Mouse (Mus musculus): Measurements from ENCODE around the gene Arid5a. TPM values are rescaled to one million over a fixed set of nuclear protein-coding genes. Genes with fewer than 3 reads are reported as not detected.

Arid5a gene
- polyA plus RNA-seq, 1 experiment from 2014 or later: 4.9 TPM

DNA sequence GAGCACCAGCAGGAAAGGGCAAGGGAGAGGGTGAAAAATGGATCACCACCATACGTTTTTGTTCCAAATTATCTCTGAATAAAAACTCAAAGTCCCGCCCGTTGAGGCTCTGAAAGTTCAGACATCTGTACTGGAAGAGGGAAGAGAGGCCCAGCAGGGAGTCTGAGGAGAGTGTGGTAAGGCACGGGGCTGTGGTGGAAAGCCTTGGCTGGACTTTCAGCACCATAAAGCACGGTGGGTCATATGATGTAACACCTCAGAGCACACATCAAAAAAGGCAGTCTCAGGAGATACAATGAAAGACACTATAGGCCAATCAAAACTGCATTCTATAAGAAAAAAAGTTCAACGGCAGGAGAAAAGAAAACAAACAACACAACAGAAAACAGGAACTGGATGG is 24.2 kb downstream of the Arid5a start:
- Histone ChIP-seq H3K9me3 (replicated peaks; ENCODE audit: control insufficient read depth, low read length) (no peaks in the 10 kb centered on the region), H3K27me3 (ENCODE audit: control insufficient read depth, insufficient read depth, low read depth, low read length) (no peaks in the 10 kb centered on the region), H3K27ac (ENCODE audit: low read length) (no peak overlapping the region), H3K4me2 (ENCODE audit: low read depth, low read length) (no peak overlapping the region), H3K36me3 (ENCODE audit: control insufficient read depth, insufficient read depth) (peaks cover 11% of the 10 kb centered on the region), H3K9ac (ENCODE audit: low read depth, low read length) (no peak overlapping the region), H3K4me1 (ENCODE audit: control insufficient read depth, low read depth, low read length) (no peaks in the 10 kb centered on the region; the same call in 1 of the 2 replicates), H3K4me3 (ENCODE audit: low read depth, low read length) (no peak overlapping the region)
- 56% methylated on average over 6 of the region's 6 CpGs for WGBS (ENCODE audit: insufficient replicate concordance)
- ATAC-seq (ENCODE audit: low read depth): no peak

DNA sequence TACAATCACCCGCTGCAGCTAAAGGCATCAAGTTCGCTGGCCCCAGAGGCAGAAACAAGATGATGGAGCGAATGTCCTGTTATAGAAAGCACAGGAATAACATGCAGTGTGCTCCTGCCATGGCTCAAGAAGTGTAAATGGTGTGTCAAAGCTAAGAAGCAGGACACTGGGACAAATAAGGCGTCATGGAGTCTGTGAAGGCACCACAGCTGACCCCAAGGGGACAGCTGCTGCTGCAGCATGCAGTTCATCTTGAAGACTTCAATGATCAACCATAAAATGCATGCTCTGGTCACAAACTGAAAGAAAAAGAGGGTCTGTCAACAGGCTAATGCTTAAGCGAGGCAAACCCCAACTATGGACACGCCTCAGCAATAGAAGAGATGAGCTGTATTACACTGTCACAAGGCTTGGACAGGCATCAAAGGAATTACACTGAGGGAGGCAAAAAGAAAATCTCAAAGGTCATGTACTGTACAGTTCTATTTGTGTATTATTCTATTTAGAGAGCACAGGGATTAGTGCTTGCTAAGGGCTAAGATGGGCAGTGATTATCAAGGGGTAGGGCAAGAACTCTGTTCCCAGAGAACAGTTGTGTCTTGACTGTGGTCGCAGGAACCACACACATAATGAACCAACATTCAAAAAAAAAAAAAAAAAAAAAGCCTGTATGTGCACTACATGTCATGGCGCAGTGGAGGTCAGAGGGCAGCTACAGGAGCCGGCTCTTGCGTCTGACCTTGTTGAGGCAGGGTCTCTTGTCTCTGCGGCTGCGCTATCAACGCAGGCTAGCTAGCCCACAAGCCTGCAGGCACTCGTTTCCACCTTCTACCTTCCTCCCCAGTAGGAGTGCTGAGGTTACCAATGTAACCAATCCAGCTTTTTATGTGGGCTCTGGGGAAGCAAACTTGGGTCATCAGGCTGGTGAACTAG is 25.7 kb downstream of the Arid5a start:
- WGBS (ENCODE audit: insufficient replicate concordance): 72% methylated on average over 14 of the region's 14 CpGs
- H3K9ac ChIP-seq (ENCODE audit: low read depth, low read length): no peak overlapping the region
- H3K4me1 ChIP-seq (ENCODE audit: control insufficient read depth, low read depth, low read length): no peaks in the 10 kb centered on the region; the same call in 1 of the 2 replicates
- no peak overlapping the region for H3K27ac ChIP-seq (ENCODE audit: low read length)
- H3K4me3 ChIP-seq (ENCODE audit: low read depth, low read length): no peak overlapping the region
- ATAC-seq (ENCODE audit: low read depth): peak; percentile 73
- H3K27me3 ChIP-seq (ENCODE audit: control insufficient read depth, insufficient read depth, low read depth, low read length): no peaks in the 10 kb centered on the region
- H3K4me2 ChIP-seq (ENCODE audit: low read depth, low read length): no peak overlapping the region
- peaks cover 24% of the 10 kb centered on the region for H3K36me3 ChIP-seq (ENCODE audit: control insufficient read depth, insufficient read depth)
- no peaks in the 10 kb centered on the region for H3K9me3 ChIP-seq (replicated peaks; ENCODE audit: control insufficient read depth, low read length)

DNA sequence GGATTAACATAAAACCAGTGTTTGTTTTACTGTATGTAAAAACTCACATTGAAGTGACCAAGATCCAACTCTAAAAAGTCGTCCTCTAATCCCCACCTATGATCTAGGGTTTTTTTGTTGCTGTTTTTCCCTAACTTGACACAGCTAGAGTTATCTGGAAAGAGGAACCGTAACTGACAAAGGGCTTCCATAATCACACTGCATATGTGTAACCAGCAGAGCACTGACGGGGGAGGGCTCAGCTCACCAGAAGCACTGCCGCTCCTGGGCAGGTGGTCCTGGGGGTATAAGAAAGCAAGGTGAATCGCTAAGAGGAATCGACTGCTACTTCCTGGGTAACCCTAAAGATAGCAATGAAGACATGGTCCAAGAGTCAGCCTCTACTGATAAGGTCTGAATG is 35.0 kb downstream of the Arid5a start:
- Histone ChIP-seq H3K9ac (ENCODE audit: low read depth, low read length) (no peak overlapping the region), H3K27ac (ENCODE audit: low read length) (no peak overlapping the region), H3K4me2 (ENCODE audit: low read depth, low read length) (no peak overlapping the region), H3K9me3 (replicated peaks; ENCODE audit: control insufficient read depth, low read length) (no peaks in the 10 kb centered on the region), H3K27me3 (ENCODE audit: control insufficient read depth, insufficient read depth, low read depth, low read length) (no peaks in the 10 kb centered on the region), H3K4me1 (ENCODE audit: control insufficient read depth, low read depth, low read length) (no peaks in the 10 kb centered on the region), H3K36me3 (ENCODE audit: control insufficient read depth, insufficient read depth) (peaks cover 62% of the 10 kb centered on the region), H3K4me3 (ENCODE audit: low read depth, low read length) (no peak overlapping the region)
- ATAC-seq (ENCODE audit: low read depth): no peak
- WGBS (ENCODE audit: insufficient replicate concordance): 75% methylated on average over 6 of the region's 6 CpGs

DNA sequence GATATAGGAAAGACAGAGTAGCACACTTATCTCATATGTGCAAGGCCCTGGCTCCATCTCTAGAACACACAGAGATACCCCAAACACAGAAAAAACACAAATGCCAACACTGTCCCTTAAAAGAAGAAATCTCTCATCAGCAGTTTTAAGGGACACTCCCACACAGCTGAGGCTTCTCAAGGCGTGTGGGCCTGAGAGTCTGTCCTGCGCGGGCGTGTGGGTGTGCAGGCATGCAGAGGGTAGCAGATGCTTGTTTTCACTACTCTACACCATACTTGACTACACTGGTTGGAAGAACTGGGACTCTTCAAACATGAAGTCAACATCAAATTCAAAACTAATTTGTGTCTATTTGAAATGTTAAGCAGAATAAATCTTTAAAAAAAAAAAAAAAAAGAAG is 44.8 kb downstream of the Arid5a start:
- no peak for ATAC-seq (ENCODE audit: low read depth)
- no peak overlapping the region for H3K4me2 ChIP-seq (ENCODE audit: low read depth, low read length)
- no peaks in the 10 kb centered on the region for H3K27me3 ChIP-seq (ENCODE audit: control insufficient read depth, insufficient read depth, low read depth, low read length)
- no peak overlapping the region for H3K27ac ChIP-seq (ENCODE audit: low read length)
- peaks cover 54% of the 10 kb centered on the region for H3K36me3 ChIP-seq (ENCODE audit: control insufficient read depth, insufficient read depth)
- 68% methylated on average over 4 of the region's 4 CpGs for WGBS (ENCODE audit: insufficient replicate concordance)
- H3K4me3 ChIP-seq (ENCODE audit: low read depth, low read length): no peak overlapping the region
- no peaks in the 10 kb centered on the region for H3K9me3 ChIP-seq (replicated peaks; ENCODE audit: control insufficient read depth, low read length)
- no peak overlapping the region for H3K9ac ChIP-seq (ENCODE audit: low read depth, low read length)
- no peaks in the 10 kb centered on the region; the same call in 1 of the 2 replicates for H3K4me1 ChIP-seq (ENCODE audit: control insufficient read depth, low read depth, low read length)

DNA sequence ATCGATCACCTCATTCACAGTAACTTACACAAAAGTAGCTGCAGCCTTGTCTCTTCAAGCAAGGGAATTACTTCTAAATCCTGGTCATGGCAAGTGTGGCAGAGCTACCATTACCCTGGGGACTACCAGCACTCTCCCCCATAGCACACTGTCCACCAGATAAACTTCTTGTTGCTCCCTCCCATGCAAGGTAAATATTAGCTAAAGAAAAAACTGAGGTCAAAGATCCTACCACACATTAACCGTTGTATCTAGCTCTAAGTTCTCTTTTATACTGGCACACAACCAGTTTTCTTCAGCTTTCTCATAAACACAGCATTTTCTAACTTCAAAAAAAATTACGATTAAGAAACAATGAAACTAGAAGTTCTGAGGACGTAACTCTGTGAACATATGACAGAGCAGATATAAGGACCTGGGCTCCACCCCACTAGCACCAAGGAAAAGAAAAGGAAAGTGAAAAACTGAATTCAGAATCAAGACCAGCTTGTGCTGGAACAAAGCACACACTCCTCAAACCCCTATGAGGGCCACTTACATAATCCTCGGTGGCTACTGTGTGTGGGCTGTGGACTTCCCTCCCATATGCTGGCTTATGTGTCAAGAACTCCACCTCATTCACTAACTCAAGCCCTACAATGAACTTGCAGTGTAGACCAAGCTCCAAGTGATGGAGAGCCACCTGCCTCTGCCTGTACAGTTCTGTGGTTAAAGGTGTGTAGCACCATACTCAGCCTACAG is 49.6 kb downstream of the Arid5a start:
- ATAC-seq (ENCODE audit: low read depth): peak; percentile 88
- H3K27ac ChIP-seq (ENCODE audit: low read length): peak overlapping the region; percentile 64
- H3K9ac ChIP-seq (ENCODE audit: low read depth, low read length): no peak overlapping the region
- H3K27me3 ChIP-seq (ENCODE audit: control insufficient read depth, insufficient read depth, low read depth, low read length): no peaks in the 10 kb centered on the region
- no peaks in the 10 kb centered on the region for H3K9me3 ChIP-seq (replicated peaks; ENCODE audit: control insufficient read depth, low read length)
- WGBS (ENCODE audit: insufficient replicate concordance): 69% methylated on average over 5 of the region's 5 CpGs
- H3K36me3 ChIP-seq (ENCODE audit: control insufficient read depth, insufficient read depth): peaks cover 41% of the 10 kb centered on the region
- H3K4me3 ChIP-seq (ENCODE audit: low read depth, low read length): no peak overlapping the region
- peak overlapping the region; percentile 7; the same call in 1 of the 2 replicates for H3K4me2 ChIP-seq (ENCODE audit: low read depth, low read length)
- peaks cover 6% of the 10 kb centered on the region for H3K4me1 ChIP-seq (ENCODE audit: control insufficient read depth, low read depth, low read length)

DNA sequence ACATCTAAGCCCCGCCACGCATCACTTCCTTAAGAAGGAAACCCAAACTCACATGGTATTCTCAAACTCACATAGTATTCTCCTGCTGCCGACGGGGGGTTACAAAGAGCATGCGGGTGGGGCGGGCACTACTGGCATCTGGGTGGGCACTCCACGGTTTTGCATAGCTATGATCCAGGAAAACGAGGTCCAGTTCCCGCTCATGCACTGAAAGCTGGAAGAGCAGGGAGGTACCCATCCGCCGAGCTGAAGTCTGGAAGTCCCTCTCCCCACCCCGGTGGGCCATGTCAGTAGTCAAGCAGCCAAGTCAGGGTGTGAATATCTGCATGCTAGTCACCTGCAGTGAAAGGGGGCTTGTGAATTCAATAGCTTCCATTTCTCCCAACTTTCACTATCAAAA is 60.2 kb downstream of the Arid5a start:
- Histone ChIP-seq H3K36me3 (ENCODE audit: control insufficient read depth, insufficient read depth) (peaks cover 9% of the 10 kb centered on the region), H3K9me3 (replicated peaks; ENCODE audit: control insufficient read depth, low read length) (no peaks in the 10 kb centered on the region), H3K4me1 (ENCODE audit: control insufficient read depth, low read depth, low read length) (peaks cover 16% of the 10 kb centered on the region), H3K4me3 (ENCODE audit: low read depth, low read length) (peak overlapping the region; percentile 86), H3K9ac (ENCODE audit: low read depth, low read length) (peak overlapping the region; percentile 94), H3K27ac (ENCODE audit: low read length) (no peak overlapping the region), H3K4me2 (ENCODE audit: low read depth, low read length) (peak overlapping the region; percentile 81), H3K27me3 (ENCODE audit: control insufficient read depth, insufficient read depth, low read depth, low read length) (no peaks in the 10 kb centered on the region)
- WGBS (ENCODE audit: insufficient replicate concordance): 56% methylated on average over 12 of the region's 12 CpGs
- ATAC-seq (ENCODE audit: low read depth): no peak

DNA sequence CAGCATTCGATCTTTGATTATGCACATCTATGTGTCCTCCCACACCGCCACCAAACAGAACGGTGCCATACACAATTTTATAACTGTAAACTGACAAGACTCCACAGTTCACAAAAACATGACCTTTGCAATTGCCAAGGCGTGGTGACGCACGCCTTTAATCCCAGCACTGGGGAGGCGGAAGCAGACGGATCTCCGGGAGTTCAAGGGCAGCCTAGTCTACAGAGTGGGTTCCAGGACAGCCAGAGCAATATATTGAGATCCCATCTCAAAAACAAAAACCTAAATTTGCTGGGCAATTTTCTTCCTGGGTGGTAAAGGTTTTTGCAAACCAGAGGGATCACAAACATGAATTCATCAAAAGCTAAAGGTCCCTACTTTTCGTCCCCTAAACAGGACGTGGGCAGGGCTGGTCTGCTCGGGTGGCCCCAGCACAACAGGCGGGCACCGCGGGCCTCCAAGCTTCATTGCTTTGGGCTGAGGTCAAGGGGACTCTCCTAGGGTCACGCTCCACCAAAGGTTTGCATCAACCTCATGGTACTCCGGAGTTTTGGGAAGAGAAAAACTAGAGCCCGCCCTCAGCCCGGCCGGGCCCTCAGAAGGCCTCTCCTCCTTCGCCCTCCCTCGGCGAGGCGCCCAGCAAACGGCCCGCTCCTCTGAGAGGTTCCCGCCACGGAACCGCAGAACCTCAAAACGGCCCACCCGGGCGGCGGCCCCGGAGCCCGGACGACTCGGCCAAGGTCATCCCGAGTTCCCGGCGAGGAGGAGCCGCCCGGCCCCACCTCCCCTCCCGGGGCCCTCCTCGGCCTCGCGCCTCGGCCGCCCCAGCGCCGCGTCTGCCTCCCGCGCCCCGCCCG is 60.8 kb downstream of the Arid5a start:
- ATAC-seq (ENCODE audit: low read depth): peak; percentile 85
- WGBS (ENCODE audit: insufficient replicate concordance): 3% methylated on average over 54 of the region's 55 CpGs
- H3K4me1 ChIP-seq (ENCODE audit: control insufficient read depth, low read depth, low read length): peaks cover 16% of the 10 kb centered on the region
- peaks cover 9% of the 10 kb centered on the region for H3K36me3 ChIP-seq (ENCODE audit: control insufficient read depth, insufficient read depth)
- H3K4me3 ChIP-seq (ENCODE audit: low read depth, low read length): peak overlapping the region; percentile 86
- H3K27me3 ChIP-seq (ENCODE audit: control insufficient read depth, insufficient read depth, low read depth, low read length): no peaks in the 10 kb centered on the region
- H3K27ac ChIP-seq (ENCODE audit: low read length): peak overlapping the region; percentile 77
- peak overlapping the region; percentile 81 for H3K4me2 ChIP-seq (ENCODE audit: low read depth, low read length)
- no peaks in the 10 kb centered on the region for H3K9me3 ChIP-seq (replicated peaks; ENCODE audit: control insufficient read depth, low read length)
- H3K9ac ChIP-seq (ENCODE audit: low read depth, low read length): peak overlapping the region; percentile 94

DNA sequence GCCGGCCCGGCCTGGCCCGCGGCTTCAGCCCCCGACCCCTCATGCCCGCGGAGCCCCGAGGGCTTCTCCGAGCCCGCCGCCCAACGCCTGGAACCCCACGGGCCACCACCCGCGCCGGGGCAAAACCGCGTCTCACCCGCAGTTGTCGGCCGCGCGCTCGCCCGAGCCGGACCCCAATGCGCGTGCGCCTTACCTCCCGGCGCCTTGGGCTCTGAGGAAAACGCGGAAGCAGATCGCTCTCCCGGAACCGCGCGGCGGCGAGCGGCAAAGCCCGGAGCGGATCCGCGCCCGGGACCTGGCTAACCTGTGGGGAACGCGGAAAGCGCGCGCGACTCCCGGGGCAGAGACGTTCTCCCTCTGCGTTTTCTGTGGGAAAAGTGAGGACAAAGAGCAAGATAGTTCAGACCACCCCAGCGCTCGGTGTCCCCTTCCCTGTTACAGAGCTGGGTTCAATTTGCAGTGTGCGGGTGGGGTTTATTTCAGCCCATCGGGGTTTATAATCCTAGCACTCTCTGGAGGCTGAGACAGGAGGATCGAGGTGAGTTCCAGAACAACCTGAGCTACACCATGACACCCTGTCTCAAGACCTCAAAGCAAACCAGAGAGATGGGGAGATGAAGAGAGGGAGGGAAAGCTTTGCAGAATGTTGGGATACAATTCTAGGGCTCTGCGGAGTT is 61.6 kb downstream of the Arid5a start, which contains the start of gene Kansl3:
TSS of gene Kansl3 (minus strand) at position 213 of the 677 bp plus-strand sequence.
- H3K27ac ChIP-seq (ENCODE audit: low read length): peak within 1 kb of the TSS; percentile 77
- H3K4me1 ChIP-seq (ENCODE audit: control insufficient read depth, low read depth, low read length): peaks cover 16% of the 10 kb centered on the region
- peaks cover 3% of the 10 kb centered on the region for H3K36me3 ChIP-seq (ENCODE audit: control insufficient read depth, insufficient read depth)
- ATAC-seq (ENCODE audit: low read depth): peak; percentile 84
- H3K9ac ChIP-seq (ENCODE audit: low read depth, low read length): peak within 1 kb of the TSS; percentile 94
- peak within 1 kb of the TSS; percentile 81 for H3K4me2 ChIP-seq (ENCODE audit: low read depth, low read length)
- 3% methylated on average over 61 of the region's 61 CpGs for WGBS (ENCODE audit: insufficient replicate concordance)
- H3K27me3 ChIP-seq (ENCODE audit: control insufficient read depth, insufficient read depth, low read depth, low read length): no peaks in the 10 kb centered on the region
- H3K4me3 ChIP-seq (ENCODE audit: low read depth, low read length): peak within 1 kb of the TSS; percentile 86
- H3K9me3 ChIP-seq (replicated peaks; ENCODE audit: control insufficient read depth, low read length): no peaks in the 10 kb centered on the region

Measured in liver, embryonic 16.5 days (tissue).